Mouse (Mus musculus) hindbrain, embryonic 14.5 days (tissue): Measurements from ENCODE around the gene Prkcb. TPM values are rescaled to one million over a fixed set of nuclear protein-coding genes. Genes with fewer than 3 reads are reported as not detected.

Experiments
- ATAC-seq: fragments of 200-750 bp; cut with Nextera tagmentation; 2 replicates; pipeline ENCODE4 v1.8.0; 2017; ENCODE audit warnings: moderate number of reproducible peaks, mild to moderate bottlenecking, moderate TSS enrichment, moderate library complexity; ENCODE audit not compliant: low FRiP score
- DNase-seq: peaks from one replicate; pipeline ENCODE4 v3.0.0-alpha.2; 2015; ENCODE audit warnings: low spot score
- H3K27ac ChIP-seq: fragments of 300-500 bp; sonication (generic); 2 replicates; pipeline ENCODE4 v1.5.1; 2014; ENCODE audit warnings: mild to moderate bottlenecking, moderate library complexity
- H3K27me3 ChIP-seq: fragments of 300-500 bp; sonication (generic); 2 replicates; pipeline ENCODE4 v1.6.1; 2014; ENCODE audit warnings: mild to moderate bottlenecking, low read length, mixed read lengths; ENCODE audit not compliant: control insufficient read depth, insufficient read depth
- H3K36me3 ChIP-seq: fragments of 300-500 bp; sonication (generic); replicated peaks from 2 replicates; pipeline ENCODE4 v1.6.1; 2014; ENCODE audit not compliant: control insufficient read depth, insufficient read depth
- H3K4me1 ChIP-seq: fragments of 300-500 bp; sonication (generic); replicated peaks from 2 replicates; pipeline ENCODE4 v1.6.1; 2014; ENCODE audit warnings: antibody characterized with exemption, low read length, mixed read lengths; ENCODE audit not compliant: control insufficient read depth, insufficient read depth
- H3K4me2 ChIP-seq: fragments of 300-500 bp; sonication (generic); replicated peaks from 2 replicates; pipeline ENCODE4 v1.6.1; 2014; ENCODE audit warnings: mild to moderate bottlenecking, moderate library complexity
- H3K4me3 ChIP-seq: fragments of 300-500 bp; sonication (generic); replicated peaks from 2 replicates; pipeline ENCODE4 v1.5.1; 2014; ENCODE audit warnings: mild to moderate bottlenecking, low read length
- H3K9ac ChIP-seq: fragments of 300-500 bp; sonication (generic); 2 replicates; pipeline ENCODE4 v1.6.1; 2014
- H3K9me3 ChIP-seq: fragments of 300-500 bp; sonication (generic); 2 replicates; pipeline ENCODE4 v1.6.1; 2016; ENCODE audit warnings: low read length; ENCODE audit not compliant: control insufficient read depth
- WGBS: fragments of 180-500 bp; shearing (Covaris S2); extraction: QIAGEN DNeasy Blood & Tissue Kit; methylation state at CpG from one replicate; pipeline ENCODE4 v1.1.7; 2014; 5-methylcytosine and 5-hydroxymethylcytosine counted together
- polyA plus RNA-seq: library from polyadenylated mRNA; unstranded; fragments of >200 nt; fragmentation: Nextera tagmentation; extraction: Ambion mirVana; gene quantifications from 2 replicates; pipeline ENCODE4 v1.2.1, GENCODE M21; 2014

The Prkcb gene
- polyA plus RNA-seq, 1 experiment from 2014 or later, result 135 TPM

DNA sequence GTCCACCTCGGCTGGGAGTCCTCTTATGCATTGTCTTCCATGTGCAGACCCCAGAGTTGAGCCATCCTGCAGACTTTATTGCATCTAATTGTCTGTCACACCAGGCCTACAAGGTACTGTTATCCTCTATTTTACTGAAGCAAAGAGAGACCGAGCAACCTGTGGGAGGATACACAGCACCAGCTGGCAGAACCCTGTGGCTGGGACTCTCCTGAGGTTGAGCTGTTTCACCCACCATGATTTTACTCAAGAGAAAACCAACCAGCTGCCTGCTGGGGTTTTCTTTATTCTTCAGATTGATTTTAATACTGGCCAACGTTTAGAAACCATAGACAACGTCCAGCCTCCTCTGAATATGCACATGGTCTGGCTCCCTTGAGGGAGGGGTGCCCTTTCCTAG lies 102.1 kb downstream of the Prkcb start:
- DNase-seq (no peak), ATAC-seq (no peak)
- Histone ChIP-seq H3K9ac (no peak overlapping the region), H3K27me3 (no peaks in the 10 kb centered on the region), H3K27ac (peak overlapping the region; percentile 12; the same call in 1 of the 2 replicates), H3K4me1 (peaks cover 28% of the 10 kb centered on the region), H3K4me3 (no peak overlapping the region), H3K9me3 (no peaks in the 10 kb centered on the region), H3K36me3 (no peaks in the 10 kb centered on the region), H3K4me2 (no peak overlapping the region)
- WGBS, result 50% methylated on average over 4 of the region's 4 CpGs

DNA sequence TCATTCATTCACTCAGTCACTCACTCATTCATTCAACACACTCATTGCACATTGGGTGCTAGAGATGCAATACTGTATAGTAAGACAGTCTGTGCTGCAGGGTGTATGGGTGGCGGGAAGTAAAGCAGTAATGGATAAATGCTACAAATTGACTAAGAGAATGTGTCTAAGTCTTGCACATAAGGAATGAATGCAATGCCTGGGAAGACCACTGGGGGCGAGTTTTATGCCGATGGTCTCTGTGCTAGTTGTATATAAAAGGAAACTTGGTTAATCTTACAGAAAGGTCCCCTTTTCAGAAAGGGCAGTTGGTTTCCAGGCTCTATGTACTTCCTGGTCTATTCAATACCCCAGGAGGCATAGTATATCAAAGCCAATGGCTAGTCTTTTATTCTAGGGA lies 102.8 kb downstream of the Prkcb start:
- Histone ChIP-seq H3K9me3 (no peaks in the 10 kb centered on the region), H3K9ac (no peak overlapping the region), H3K27me3 (no peaks in the 10 kb centered on the region), H3K4me3 (no peak overlapping the region), H3K4me1 (peaks cover 28% of the 10 kb centered on the region), H3K4me2 (no peak overlapping the region), H3K27ac (no peak overlapping the region), H3K36me3 (no peaks in the 10 kb centered on the region)
- 72% methylated on average over 3 of the region's 3 CpGs for WGBS
- DNase-seq, result no peak
- ATAC-seq, result no peak

DNA sequence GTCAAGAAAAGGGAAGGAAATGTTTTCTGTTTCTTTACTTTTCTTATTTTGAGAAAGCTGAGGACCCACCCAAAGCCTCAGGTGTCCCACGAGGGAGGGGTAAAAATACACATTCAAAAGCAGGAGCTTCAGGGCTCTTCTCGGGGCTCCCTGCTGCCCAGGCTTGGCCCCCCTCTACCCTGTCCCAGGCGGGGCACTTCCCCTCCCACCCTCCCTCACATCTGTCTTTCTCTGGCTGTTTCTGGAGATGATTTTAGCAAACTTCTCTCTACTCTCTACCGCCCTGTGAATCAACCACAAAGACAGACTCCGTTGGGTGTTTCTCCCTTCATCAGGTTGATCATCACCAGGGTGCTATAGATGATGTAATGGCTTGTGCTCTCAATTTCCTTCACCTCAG lies 105.4 kb downstream of the Prkcb start:
- H3K4me2 ChIP-seq, result no peak overlapping the region
- H3K36me3 ChIP-seq, result no peaks in the 10 kb centered on the region
- no peaks in the 10 kb centered on the region for H3K27me3 ChIP-seq
- no peak for ATAC-seq
- WGBS, result 56% methylated on average over 5 of the region's 5 CpGs
- no peak overlapping the region for H3K9ac ChIP-seq
- no peak overlapping the region for H3K4me3 ChIP-seq
- no peaks in the 10 kb centered on the region for H3K9me3 ChIP-seq
- H3K4me1 ChIP-seq, result peaks cover 18% of the 10 kb centered on the region
- H3K27ac ChIP-seq, result no peak overlapping the region
- no peak for DNase-seq

DNA sequence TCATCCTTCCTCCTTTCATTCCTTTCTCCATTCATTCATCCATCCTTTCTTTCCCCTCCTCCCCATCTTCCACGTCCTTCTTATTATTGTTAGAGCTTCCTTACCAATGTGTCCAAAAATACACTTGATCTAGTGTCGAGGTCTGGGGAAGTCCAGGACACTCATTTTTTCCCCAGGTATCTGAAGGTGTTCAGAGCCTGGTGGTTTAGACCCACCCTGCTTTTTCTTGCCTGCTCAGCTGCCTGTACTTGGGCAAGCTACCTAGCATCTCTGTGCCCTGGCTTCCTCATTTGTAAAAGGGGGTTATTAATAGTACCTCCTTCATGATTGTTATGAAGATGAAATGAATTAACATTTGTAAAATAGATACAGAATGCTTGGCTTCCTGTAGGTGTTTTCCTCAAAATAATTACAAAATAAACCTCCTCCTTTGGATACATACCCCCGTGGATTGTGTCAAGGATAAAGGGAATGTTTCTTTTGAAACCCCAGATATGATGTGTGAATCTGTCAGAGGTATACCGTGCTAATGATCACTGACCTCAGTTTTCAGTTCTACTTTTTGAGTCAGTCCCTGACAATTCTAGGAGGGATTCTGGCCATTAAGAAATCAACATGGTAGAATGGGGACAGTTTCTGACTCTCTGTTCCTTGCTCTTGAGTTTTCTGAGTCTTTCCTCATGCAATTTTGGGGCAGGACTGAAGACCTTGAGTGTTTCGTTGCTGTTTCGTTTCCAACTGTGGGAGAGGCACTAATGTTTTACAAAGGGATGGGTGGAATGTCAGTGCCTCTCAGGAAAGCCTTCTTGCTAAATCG lies 106.8 kb downstream of the Prkcb start:
- H3K36me3 ChIP-seq, result no peaks in the 10 kb centered on the region
- no peaks in the 10 kb centered on the region for H3K27me3 ChIP-seq
- 69% methylated on average over 7 of the region's 7 CpGs for WGBS
- peaks cover 7% of the 10 kb centered on the region for H3K4me1 ChIP-seq
- no peaks in the 10 kb centered on the region for H3K9me3 ChIP-seq
- DNase-seq, result no peak
- no peak for ATAC-seq
- no peak overlapping the region for H3K4me3 ChIP-seq
- H3K9ac ChIP-seq, result no peak overlapping the region
- H3K27ac ChIP-seq, result no peak overlapping the region
- H3K4me2 ChIP-seq, result no peak overlapping the region

DNA sequence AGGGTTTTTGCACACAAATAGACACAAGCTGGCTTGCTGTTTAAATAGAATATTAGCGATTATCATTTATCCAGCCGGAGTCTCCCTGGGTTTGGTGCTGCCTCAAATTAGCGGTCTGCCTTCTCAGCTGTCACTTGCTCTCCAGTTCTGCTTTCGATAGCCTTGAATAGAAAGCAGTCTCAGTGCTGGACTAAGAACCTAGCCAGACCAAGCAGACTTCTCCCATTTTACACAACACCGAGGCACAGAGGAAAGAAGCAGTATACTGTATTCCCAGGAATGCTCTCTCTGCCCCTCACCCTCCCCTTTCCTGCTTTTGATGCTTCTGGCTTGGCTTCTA lies 107.4 kb downstream of the Prkcb start:
- ATAC-seq, result no peak
- Histone ChIP-seq H3K4me2 (no peak overlapping the region), H3K27me3 (no peaks in the 10 kb centered on the region), H3K4me3 (no peak overlapping the region), H3K27ac (no peak overlapping the region), H3K9ac (no peak overlapping the region), H3K9me3 (no peaks in the 10 kb centered on the region), H3K4me1 (peaks cover under 1% of the 10 kb centered on the region; the same call in 1 of the 2 replicates), H3K36me3 (no peaks in the 10 kb centered on the region)
- WGBS, result 65% methylated on average over 5 of the region's 5 CpGs
- no peak for DNase-seq

DNA sequence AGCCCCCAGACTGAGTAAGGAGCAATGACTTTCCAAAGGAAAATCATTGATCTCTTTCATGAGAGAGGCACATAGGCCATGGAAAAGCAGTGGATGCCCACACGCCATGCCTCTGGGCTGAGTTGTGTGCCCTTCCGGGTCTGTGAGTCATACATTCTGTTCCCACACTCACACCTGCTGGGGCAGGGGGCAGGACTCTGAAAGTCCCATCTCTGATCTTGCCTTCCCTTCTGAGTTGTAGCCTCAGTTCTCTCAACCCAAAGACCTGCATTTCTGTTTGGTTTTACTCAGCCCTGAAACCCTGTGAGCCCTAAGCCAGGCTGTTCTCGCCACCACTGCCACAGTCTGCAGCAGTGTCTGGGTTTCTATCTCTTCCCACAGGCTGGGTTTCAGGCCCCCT lies 109.1 kb downstream of the Prkcb start:
- H3K27ac ChIP-seq, result no peak overlapping the region
- no peaks in the 10 kb centered on the region for H3K36me3 ChIP-seq
- no peaks in the 10 kb centered on the region for H3K9me3 ChIP-seq
- no peaks in the 10 kb centered on the region for H3K27me3 ChIP-seq
- 94% methylated on average over 3 of the region's 3 CpGs for WGBS
- no peak overlapping the region for H3K4me2 ChIP-seq
- no peak overlapping the region for H3K4me3 ChIP-seq
- no peaks in the 10 kb centered on the region for H3K4me1 ChIP-seq
- ATAC-seq, result no peak
- no peak for DNase-seq
- no peak overlapping the region for H3K9ac ChIP-seq

DNA sequence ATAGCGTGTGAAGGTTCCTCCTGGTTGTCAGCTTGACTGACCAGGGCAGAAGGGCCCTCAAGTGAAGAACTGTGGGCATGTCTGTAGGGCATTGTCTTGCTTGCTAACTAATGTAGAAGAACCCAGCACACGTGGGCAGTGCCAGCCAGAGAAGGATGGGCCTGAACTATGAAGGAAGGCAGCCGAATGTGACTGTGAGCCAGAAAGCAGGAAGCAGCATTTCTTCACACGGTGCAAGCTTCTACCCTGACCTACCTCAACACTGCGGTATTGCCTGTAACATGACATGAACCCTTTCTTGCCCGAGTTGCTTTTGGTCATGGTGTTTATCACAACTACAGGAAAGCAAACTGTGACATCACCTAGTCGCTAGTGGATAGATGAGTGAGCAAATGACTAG lies 113.5 kb downstream of the Prkcb start:
- Histone ChIP-seq H3K27me3 (no peaks in the 10 kb centered on the region), H3K4me2 (no peak overlapping the region), H3K9me3 (no peaks in the 10 kb centered on the region), H3K4me1 (peaks cover 29% of the 10 kb centered on the region), H3K36me3 (no peaks in the 10 kb centered on the region), H3K9ac (no peak overlapping the region), H3K4me3 (no peak overlapping the region), H3K27ac (no peak overlapping the region)
- ATAC-seq, result no peak
- no peak for DNase-seq
- 90% methylated on average over 7 of the region's 7 CpGs for WGBS

DNA sequence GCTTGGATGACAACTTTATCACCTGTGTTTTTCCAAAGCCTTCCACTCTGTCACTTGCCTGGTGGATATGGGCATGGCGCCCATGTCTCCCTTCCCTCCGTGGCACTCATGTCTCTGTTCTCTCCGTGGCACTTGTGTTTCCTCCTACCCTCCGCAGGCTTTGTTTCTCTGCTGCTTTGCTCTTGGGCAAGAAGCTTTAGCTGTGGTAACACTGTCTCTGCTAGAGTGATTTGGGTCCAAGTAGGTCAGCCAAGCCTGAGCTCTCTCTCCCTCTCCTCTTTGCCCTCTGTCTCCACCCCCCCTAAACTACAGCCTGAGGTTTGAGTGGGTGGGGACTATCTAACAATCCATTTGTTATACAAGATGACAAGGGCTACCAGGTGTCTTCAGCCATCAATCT lies 114.8 kb downstream of the Prkcb start:
- WGBS, result 76% methylated on average over 4 of the region's 4 CpGs
- Histone ChIP-seq H3K27me3 (no peaks in the 10 kb centered on the region), H3K4me1 (peaks cover 31% of the 10 kb centered on the region), H3K4me2 (no peak overlapping the region), H3K4me3 (no peak overlapping the region), H3K9me3 (no peaks in the 10 kb centered on the region), H3K27ac (no peak overlapping the region), H3K36me3 (no peaks in the 10 kb centered on the region), H3K9ac (no peak overlapping the region)
- ATAC-seq (no peak), DNase-seq (no peak)

DNA sequence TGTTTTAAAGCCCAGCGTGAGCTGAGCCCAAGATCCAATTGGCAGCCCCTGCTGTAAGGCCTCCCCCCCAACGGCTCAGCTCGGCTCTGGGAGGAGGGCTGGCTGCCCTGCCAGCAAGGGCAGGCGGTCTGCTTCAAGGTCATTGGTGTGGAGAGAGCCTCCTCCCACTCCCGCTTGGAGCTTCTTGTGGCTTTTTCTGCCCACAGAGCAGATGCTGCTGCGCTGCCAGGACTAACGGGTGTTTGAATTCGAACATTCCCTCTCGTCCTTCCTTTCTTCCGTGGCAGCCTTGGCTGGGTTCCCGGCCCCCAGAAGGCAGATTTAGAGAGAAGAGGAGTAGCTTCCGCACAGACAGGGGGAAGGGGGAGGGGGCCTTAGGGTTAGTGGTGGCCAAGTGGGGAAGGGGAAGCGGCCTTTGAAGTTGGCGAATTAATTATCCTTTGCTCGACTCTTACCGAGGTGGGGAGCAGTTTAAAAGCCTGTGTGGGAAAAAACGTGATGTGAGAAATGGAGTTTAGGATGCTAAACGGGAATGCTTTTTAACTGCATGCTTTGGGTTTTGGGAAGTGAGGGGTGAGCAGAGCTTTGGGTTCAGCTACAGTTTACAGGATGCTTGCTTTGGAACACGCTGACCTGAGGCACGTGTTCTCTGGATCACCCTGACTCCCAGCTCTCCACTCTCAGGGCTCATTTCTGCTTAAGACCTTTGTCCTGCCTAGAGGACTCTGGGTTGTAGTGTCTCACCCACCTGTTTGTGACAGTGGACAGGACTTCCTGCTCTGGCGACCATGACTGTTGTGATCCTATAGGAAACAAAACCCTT lies 116.2 kb downstream of the Prkcb start:
- Histone ChIP-seq H3K9me3 (no peaks in the 10 kb centered on the region), H3K4me2 (peak overlapping the region; percentile 24), H3K4me1 (peaks cover 31% of the 10 kb centered on the region), H3K27ac (peak overlapping the region; percentile 70), H3K27me3 (no peaks in the 10 kb centered on the region), H3K4me3 (no peak overlapping the region), H3K36me3 (no peaks in the 10 kb centered on the region), H3K9ac (no peak overlapping the region)
- ATAC-seq (peak; percentile 87), DNase-seq (peak; percentile 79)
- 2% methylated on average over 21 of the region's 21 CpGs for WGBS
